Mouse (Mus musculus) C2C12 (cell line): ENCODE data around the gene Slc37a3.

Experiments used
- CTCF ChIP-seq: IDR thresholded peaks from one replicate; pipeline ENCODE4 v1.5.1; 2011; ENCODE audit not compliant: control insufficient read depth, insufficient read depth, insufficient read length
- FOSL1 ChIP-seq: IDR thresholded peaks from one replicate; pipeline ENCODE4 v1.8.0; 2011; ENCODE audit warnings: mild to moderate bottlenecking, low read length; ENCODE audit not compliant: poor library complexity, insufficient read depth, severe bottlenecking
- MAX ChIP-seq: IDR thresholded peaks from one replicate; pipeline ENCODE4 v1.6.1; 2011; ENCODE audit warnings: mild to moderate bottlenecking, control low read depth
- MYOD1 ChIP-seq: IDR thresholded peaks from one replicate; pipeline ENCODE4 v1.6.1; 2011; ENCODE audit warnings: low read depth; ENCODE audit not compliant: control insufficient read depth, insufficient read length

- TF ChIP-seq CTCF (no peak), FOSL1 (no peak), MAX (no peak), MYOD1 (no peak)
These were observed 30.4 kb downstream of the Slc37a3 start for GRCm38 (mm10) chr6:39346991-39347501.
